Mouse (Mus musculus) stomach, postnatal 0 days (tissue): Measurements from ENCODE around the gene Ubr3.

Experiments used
- CTCF ChIP-seq: IDR thresholded peaks from 2 replicates; pipeline ENCODE4 v1.5.1; 2016; ENCODE audit warnings: antibody characterized with exemption, low read depth, mild to moderate bottlenecking, moderate library complexity
- EP300 ChIP-seq: optimal IDR thresholded peaks from 2 replicates; pipeline ENCODE3; 2016; ENCODE audit warnings: antibody characterized with exemption

DNA sequence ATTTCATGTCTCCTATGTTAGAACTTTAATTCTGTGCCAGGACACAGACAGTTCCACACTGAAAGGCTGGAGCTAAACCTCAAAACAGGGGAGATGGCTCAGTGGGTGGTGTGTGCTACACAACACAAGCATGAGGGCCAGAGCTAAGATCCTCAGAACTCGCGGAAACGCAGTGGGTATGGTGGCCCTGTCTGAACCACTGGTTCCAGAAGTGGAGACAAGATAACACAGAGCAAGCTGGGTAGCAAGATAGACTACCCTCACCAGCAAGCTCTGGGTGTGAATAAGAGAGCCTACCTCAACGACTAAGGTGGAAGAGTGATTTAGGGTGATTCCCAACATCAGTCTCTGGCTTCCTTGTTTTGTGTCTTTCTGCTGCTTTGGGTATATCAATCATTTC, 42.2 kb downstream of the Ubr3 start:
- TF ChIP-seq CTCF (no peak), EP300 (no peak)
